Mouse (Mus musculus) heart, adult 2 months (tissue): ENCODE measurements at regions not wholly inside any gene's neighbourhood (a gene's known extent, or its start where the extent isn't known, plus 50 kb on each side); places are given as distances from the start of the nearest gene placed in this dataset.

Experiments
- CTCF ChIP-seq: fragments of 200-600 bp; IDR thresholded peaks from 2 replicates; pipeline ENCODE4 v1.8.1; 2022; ENCODE audit warnings: antibody characterized with exemption, mild to moderate bottlenecking, moderate library complexity
- EP300 ChIP-seq: fragments of 200-500 bp; IDR thresholded peaks from 2 replicates; pipeline ENCODE4 v1.6.1; 2011; ENCODE audit warnings: low read depth, low read length, control low read depth; ENCODE audit not compliant: insufficient read depth
- POLR2A ChIP-seq: fragments of 200-500 bp; IDR thresholded peaks from 2 replicates; pipeline ENCODE4 v1.6.1; 2011; ENCODE audit warnings: mild to moderate bottlenecking, low read depth, low read length, control low read depth; ENCODE audit not compliant: insufficient read depth

DNA sequence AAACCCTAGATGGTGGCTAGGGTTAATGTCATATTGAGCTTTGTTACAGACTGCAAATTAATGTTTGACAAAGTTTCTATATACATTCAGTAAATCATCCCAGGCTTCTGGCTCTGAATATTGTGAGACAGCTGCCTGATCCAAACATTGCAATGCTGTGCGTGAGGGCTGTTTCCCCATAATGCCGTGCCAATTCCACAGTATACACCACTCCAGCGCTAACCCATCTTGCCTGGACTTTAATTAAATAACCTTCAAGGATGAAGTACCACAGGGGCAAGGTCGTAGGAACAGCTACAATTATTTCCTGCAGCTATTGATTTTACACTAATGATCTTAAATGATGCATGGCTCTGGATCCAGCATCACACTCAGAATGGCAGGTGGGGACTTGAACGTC lies 704.6 kb upstream of the Lrrc4c start:
- TF ChIP-seq EP300 (no peak), CTCF (no peak), POLR2A (no peak)
